Mouse (Mus musculus) stomach, embryonic 16.5 days (tissue): ENCODE measurements around the gene Dtx2. TPM values are rescaled to one million over a fixed set of nuclear protein-coding genes. Genes with fewer than 3 reads are reported as not detected.
A peak's percentile ranks its signal among the peaks of the same experiment; 100 is the strongest.

Experiments
- ATAC-seq: fragments of 200-750 bp; cut with Nextera tagmentation; 2 replicates; pipeline ENCODE4 v1.8.0; 2017; ENCODE audit warnings: moderate number of reproducible peaks, moderate TSS enrichment; ENCODE audit not compliant: insufficient read depth, low FRiP score
- H3K27ac ChIP-seq: fragments of 300-500 bp; sonication (generic); 2 replicates; pipeline ENCODE4 v1.5.1; 2014; ENCODE audit warnings: low read length
- H3K27me3 ChIP-seq: fragments of 300-500 bp; sonication (generic); 2 replicates; pipeline ENCODE4 v1.6.1; 2014; ENCODE audit warnings: low read length, control low read depth, mixed read lengths; ENCODE audit not compliant: control insufficient read depth, insufficient read depth
- H3K36me3 ChIP-seq: fragments of 300-500 bp; sonication (generic); 2 replicates; pipeline ENCODE4 v1.6.1; 2014; ENCODE audit warnings: low read length; ENCODE audit not compliant: control insufficient read depth, insufficient read depth
- H3K4me1 ChIP-seq: fragments of 300-500 bp; sonication (generic); 2 replicates; pipeline ENCODE4 v1.6.1; 2014; ENCODE audit warnings: low read length, control low read depth, mixed read lengths; ENCODE audit not compliant: control insufficient read depth, insufficient read depth
- H3K4me2 ChIP-seq: fragments of 300-500 bp; sonication (generic); 2 replicates; pipeline ENCODE4 v1.6.1; 2014; ENCODE audit warnings: low read depth, low read length, mixed read lengths
- H3K4me3 ChIP-seq: fragments of 300-500 bp; sonication (generic); replicated peaks from 2 replicates; pipeline ENCODE4 v1.5.1; 2014; ENCODE audit warnings: mild to moderate bottlenecking, low read length
- H3K9ac ChIP-seq: fragments of 300-500 bp; sonication (generic); 2 replicates; pipeline ENCODE4 v1.6.1; 2014; ENCODE audit warnings: low read length
- H3K9me3 ChIP-seq: fragments of 300-500 bp; sonication (generic); replicated peaks from 2 replicates; pipeline ENCODE4 v1.6.1; 2016; ENCODE audit warnings: low read length, control low read depth; ENCODE audit not compliant: control insufficient read depth
- WGBS: fragments of 180-500 bp; shearing (Covaris S2); extraction: QIAGEN DNeasy Blood & Tissue Kit; methylation state at CpG from one replicate; pipeline ENCODE4 v1.1.7; 2014; 5-methylcytosine and 5-hydroxymethylcytosine counted together
- polyA plus RNA-seq: library from polyadenylated mRNA; unstranded; fragments of >200 nt; fragmentation: Nextera tagmentation; extraction: Ambion mirVana; gene quantifications from 2 replicates; pipeline ENCODE4 v1.2.1, GENCODE M21; 2015

Dtx2 gene
- polyA plus RNA-seq, 1 experiment from 2014 or later = 24.5 TPM

DNA sequence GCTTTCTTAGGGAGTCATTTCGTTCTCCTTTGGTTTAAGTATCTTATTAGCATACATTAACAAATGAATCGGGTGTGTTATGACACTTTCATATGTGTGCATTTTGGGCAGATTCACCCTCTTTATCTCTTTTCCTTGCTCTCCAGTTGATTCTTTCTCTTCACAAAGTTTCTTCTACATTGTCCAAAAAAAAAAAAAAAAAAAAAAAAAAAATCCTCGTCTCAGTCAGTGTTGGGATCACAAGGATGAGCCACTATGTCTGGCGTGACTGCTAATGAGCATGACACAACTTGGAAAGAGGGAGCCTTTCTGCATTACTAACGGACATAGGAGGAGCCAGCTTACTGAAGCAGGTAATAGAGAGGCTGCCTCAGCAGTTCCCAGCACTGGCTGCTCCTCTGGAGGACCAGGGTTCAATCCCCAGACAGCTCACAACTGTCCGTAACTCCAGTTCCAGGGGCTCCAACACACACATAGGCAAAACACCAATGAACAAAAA, 10.0 kb upstream of the Dtx2 start:
- H3K9ac ChIP-seq = no peak overlapping the region
- ATAC-seq = no peak
- WGBS = 65% methylated on average over 6 of the region's 6 CpGs
- no peak overlapping the region for H3K4me3 ChIP-seq
- no peaks in the 10 kb centered on the region for H3K36me3 ChIP-seq
- H3K27ac ChIP-seq = no peak overlapping the region
- no peaks in the 10 kb centered on the region for H3K27me3 ChIP-seq
- H3K9me3 ChIP-seq = no peaks in the 10 kb centered on the region
- H3K4me1 ChIP-seq = no peaks in the 10 kb centered on the region
- H3K4me2 ChIP-seq = no peak overlapping the region

DNA sequence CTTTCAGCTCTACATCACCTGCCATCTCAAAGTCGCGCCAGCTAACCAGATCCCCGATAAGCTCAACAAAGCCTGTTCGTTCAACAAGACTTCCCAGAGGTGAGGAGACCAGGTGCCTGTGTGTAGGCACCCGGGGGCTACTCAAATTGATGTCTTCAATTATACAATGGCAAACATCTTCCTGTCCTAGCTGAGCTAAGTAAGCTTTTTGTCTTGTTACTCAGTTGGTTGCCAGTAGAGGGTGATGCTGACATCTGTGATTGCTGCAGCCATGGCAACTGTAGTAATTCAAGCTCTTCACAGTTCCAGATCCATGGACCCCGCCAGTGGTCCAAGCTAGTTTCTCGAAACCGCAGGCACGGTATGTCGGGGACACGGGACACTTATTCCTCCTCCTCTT, 7.4 kb upstream of the Dtx2 start:
- Histone ChIP-seq H3K4me1 (no peaks in the 10 kb centered on the region), H3K27ac (no peak overlapping the region), H3K4me2 (no peak overlapping the region), H3K4me3 (no peak overlapping the region), H3K9me3 (no peaks in the 10 kb centered on the region), H3K9ac (no peak overlapping the region), H3K36me3 (no peaks in the 10 kb centered on the region), H3K27me3 (no peaks in the 10 kb centered on the region)
- ATAC-seq = no peak
- WGBS = 54% methylated on average over 11 of the region's 11 CpGs

DNA sequence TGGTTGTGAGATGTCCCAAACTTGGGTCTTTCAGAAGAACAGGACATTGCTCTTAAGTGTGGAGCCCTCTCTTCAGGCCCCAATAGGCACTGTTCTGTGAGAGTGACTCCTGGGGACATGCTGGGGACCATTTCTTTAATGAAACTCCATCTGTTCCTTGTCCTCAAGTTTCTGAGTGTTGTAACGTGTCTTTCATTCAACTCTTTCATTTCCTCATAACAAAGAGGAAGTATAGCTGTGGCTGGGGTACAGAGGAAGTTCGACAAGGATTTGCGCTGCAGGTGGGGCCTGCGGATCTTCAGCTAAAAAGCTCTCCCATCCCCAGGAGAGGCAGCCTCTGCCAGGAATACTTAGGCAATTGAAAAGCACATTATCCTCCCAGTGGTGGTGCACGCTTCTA, 4.0 kb upstream of the Dtx2 start:
- ATAC-seq = no peak
- whole genome bisulfite sequencing = 71% methylated on average over 5 of the region's 5 CpGs
- no peaks in the 10 kb centered on the region for H3K9me3 ChIP-seq

DNA sequence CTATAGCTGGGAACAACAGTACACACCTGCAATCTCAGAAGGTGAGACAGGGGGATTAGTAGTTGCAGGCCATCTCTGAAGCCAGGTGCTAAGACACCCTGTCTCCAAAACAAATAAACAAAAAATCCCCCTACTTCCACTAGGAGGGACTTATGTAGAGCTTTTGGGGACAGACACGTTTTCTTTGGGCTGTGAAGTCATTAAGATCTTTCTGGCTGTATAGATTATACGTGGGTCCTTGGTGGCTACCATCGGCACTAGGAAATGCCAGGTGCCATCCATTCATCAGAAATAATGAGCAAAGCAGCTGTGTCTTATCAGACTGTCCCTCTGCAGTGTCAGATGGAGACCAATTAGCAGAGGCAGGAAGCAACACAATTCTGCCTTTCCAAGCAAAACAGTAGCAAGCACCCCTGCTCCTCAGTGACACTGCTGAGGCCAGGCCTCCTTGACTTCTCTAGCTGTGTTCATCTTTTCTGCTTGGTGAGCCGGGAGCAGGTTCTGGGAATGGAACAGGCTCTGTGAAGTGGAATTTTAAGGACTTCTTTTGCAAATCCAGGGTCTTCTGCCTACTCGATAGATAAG, 1.1 kb upstream of the Dtx2 start:
- Histone ChIP-seq H3K4me1 (peaks cover 11% of the 10 kb centered on the region; the same call in 1 of the 2 replicates), H3K4me3 (no peak overlapping the region), H3K9me3 (no peaks in the 10 kb centered on the region), H3K4me2 (no peak overlapping the region), H3K9ac (no peak overlapping the region), H3K36me3 (no peaks in the 10 kb centered on the region), H3K27ac (no peak overlapping the region), H3K27me3 (no peaks in the 10 kb centered on the region)
- ATAC-seq = no peak
- 41% methylated on average over 5 of the region's 5 CpGs for WGBS

More for the DNA sequence above, 4.0 kb upstream of the Dtx2 start:
- no peak overlapping the region for H3K4me3 ChIP-seq
- no peaks in the 10 kb centered on the region for H3K36me3 ChIP-seq
- H3K4me1 ChIP-seq = 0 out of 2 replicates have a peak, but pooled peaks cover 4% of the 10 kb centered on the region
- no peak overlapping the region for H3K4me2 ChIP-seq
- H3K9ac ChIP-seq = no peak overlapping the region
- no peaks in the 10 kb centered on the region for H3K27me3 ChIP-seq
- no peak overlapping the region for H3K27ac ChIP-seq

DNA sequence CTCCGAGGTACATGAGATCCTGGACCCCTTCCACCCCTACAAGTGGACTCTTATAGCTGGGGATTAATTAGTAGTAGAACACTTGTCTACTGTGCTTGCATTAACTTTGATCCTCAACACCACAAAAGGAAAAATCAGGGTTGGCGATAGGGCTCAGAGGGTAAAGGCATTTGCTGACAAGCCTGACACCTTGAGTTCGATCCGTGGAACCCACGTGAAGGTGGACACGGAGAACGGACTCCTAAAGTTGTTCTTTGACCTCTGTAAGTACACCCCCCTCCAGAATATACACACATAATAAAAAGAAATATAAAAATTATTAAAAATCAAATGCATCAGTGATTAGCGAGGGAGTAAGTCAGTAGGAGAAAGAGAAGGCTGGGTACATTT, 270 bp upstream of the Dtx2 start:
- no peak overlapping the region for H3K27ac ChIP-seq
- H3K27me3 ChIP-seq = no peaks in the 10 kb centered on the region
- H3K4me1 ChIP-seq = peaks cover 11% of the 10 kb centered on the region; the same call in 1 of the 2 replicates
- no peak for ATAC-seq
- WGBS = 61% methylated on average over 8 of the region's 8 CpGs
- H3K36me3 ChIP-seq = peaks cover 5% of the 10 kb centered on the region; the same call in 1 of the 2 replicates
- H3K4me2 ChIP-seq = no peak overlapping the region
- H3K9me3 ChIP-seq = no peaks in the 10 kb centered on the region
- H3K9ac ChIP-seq = no peak overlapping the region
- no peak overlapping the region for H3K4me3 ChIP-seq

DNA sequence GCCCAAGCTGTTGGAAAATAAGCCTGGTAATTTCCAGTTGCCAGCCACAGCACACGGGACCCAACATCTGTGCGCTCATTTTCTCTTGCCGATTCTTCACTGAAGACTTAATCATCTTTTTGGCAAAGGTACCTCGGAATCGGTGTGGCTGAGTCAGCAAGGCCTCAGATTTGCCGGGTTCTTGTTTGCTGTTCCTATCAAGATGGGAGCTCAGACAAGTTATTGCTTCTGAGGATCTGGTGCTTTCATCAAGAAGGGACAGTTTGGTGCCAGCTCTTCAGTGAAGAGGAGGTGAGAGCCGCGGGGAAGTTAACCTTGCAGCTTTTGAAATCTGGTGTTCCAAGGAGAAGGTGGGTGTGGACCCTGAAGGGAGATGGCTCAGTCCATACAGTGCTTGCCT, 1.6 kb downstream of the Dtx2 start:
- H3K27me3 ChIP-seq = no peaks in the 10 kb centered on the region
- 74% methylated on average over 8 of the region's 8 CpGs for WGBS

DNA sequence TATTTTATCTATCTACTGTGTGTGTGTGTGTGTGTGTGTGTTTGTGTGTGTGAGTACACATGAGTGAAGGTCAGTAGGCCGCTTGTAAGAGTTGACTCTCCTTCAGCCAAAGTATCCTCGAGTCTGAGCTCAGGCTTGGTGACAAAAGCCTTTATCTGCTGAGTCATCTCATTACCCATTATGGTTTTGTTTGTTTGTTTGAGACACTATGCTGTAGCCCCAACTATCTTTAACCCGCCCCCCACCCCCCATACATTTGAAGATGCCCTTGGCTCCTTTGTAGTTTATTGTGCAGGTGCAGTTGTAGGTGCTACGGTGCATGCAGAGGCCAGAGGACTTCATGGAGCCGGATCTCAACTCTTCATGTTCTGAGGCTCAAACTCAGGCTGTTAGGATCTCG, 6.6 kb downstream of the Dtx2 start:
- WGBS = 89% methylated on average over 6 of the region's 6 CpGs
- peaks cover 11% of the 10 kb centered on the region for H3K36me3 ChIP-seq

More for the DNA sequence above, 1.6 kb downstream of the Dtx2 start:
- no peak for ATAC-seq
- Histone ChIP-seq H3K4me2 (peak overlapping the region; percentile 89; the same call in 1 of the 2 replicates), H3K9ac (no peak overlapping the region), H3K4me1 (peaks cover 11% of the 10 kb centered on the region; the same call in 1 of the 2 replicates), H3K4me3 (no peak overlapping the region), H3K27ac (no peak overlapping the region), H3K9me3 (no peaks in the 10 kb centered on the region), H3K36me3 (peaks cover 5% of the 10 kb centered on the region; the same call in 1 of the 2 replicates)

DNA sequence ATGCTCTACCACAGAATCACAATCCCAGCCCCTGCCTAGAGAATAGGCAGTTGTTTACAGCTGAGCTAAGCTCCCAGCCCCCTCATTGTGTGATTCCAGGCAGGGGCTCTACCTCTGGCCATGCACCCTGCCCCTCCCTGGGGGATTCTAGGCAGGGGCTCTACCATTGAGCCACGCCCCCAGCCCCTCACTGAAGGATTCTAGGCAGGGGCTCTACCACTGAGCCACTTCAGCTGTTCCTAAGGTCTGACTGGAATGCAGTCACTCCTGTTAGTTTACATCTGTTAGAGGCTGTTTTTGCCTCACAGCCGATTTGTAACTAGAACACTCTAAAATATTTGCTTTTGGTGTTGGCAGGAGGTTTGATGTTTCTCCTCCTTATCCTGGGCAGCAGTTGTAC, 7.7 kb downstream of the Dtx2 start:
- Histone ChIP-seq H3K4me2 (no peak overlapping the region), H3K27me3 (no peaks in the 10 kb centered on the region), H3K9me3 (no peaks in the 10 kb centered on the region), H3K27ac (peak overlapping the region; percentile 55; the same call in 1 of the 2 replicates), H3K4me1 (no peaks in the 10 kb centered on the region), H3K36me3 (peaks cover 11% of the 10 kb centered on the region), H3K9ac (no peak overlapping the region), H3K4me3 (no peak overlapping the region)
- ATAC-seq = peak; percentile 13; the same call in 1 of the 2 replicates
- 45% methylated on average over 2 of the region's 2 CpGs for WGBS

More for the DNA sequence above, 6.6 kb downstream of the Dtx2 start:
- no peak overlapping the region for H3K27ac ChIP-seq
- no peak overlapping the region for H3K9ac ChIP-seq
- ATAC-seq = no peak
- no peak overlapping the region for H3K4me2 ChIP-seq
- H3K4me3 ChIP-seq = no peak overlapping the region
- peaks cover 1% of the 10 kb centered on the region; the same call in 1 of the 2 replicates for H3K4me1 ChIP-seq
- H3K9me3 ChIP-seq = no peaks in the 10 kb centered on the region
- no peaks in the 10 kb centered on the region for H3K27me3 ChIP-seq

DNA sequence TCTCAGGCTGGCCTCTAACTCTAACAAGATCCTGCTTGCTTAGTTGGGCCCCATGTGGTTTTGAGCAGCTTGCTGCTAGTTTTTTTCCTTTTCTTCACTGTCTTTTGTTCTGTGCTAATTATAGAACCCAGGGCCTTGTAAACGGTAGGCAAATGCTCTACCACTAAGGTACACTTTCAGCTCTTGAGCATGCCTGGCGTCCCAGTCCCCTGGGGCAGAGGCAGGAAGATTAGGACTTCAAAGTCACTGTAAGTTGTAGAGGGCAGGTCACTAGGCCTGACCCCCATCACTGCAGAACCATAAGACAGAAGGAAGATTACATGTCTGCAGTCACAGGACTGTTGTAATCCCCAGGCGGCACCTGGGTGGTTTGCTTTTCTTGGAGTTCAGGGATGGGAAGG, 8.2 kb downstream of the Dtx2 start:
- Histone ChIP-seq H3K4me1 (0 out of 2 replicates have a peak, but pooled peaks cover 2% of the 10 kb centered on the region), H3K9ac (no peak overlapping the region), H3K27me3 (no peaks in the 10 kb centered on the region), H3K27ac (peak overlapping the region; percentile 51; the same call in 1 of the 2 replicates), H3K4me3 (no peak overlapping the region), H3K4me2 (no peak overlapping the region), H3K36me3 (peaks cover 11% of the 10 kb centered on the region), H3K9me3 (no peaks in the 10 kb centered on the region)
- ATAC-seq = no peak
- 32% methylated on average over 3 of the region's 3 CpGs for WGBS
